Mouse (Mus musculus): ENCODE results near the gene Cdc5l.
A peak's percentile ranks its signal among the peaks of the same experiment; 100 is the strongest.
"Not testable (repeated sequence)": the region's sequence is repeated elsewhere in the genome, so short reads cannot be mapped to it uniquely, and the experiment has no call there.

The Cdc5l gene

GRCm38 (mm10) chr17:45433419-45434261 lies at the start of gene Cdc5l:
Gene Cdc5l (minus strand): TSS chr17:45433737.
- peak; percentile 98 for DNase-seq (ENCODE audit: low spot score)

GRCm38 (mm10) chr17:45480429-45480828 lies 46.9 kb upstream of the Cdc5l start:
- DNase-seq (ENCODE audit: low spot score) = no peak

- DNase-seq (ENCODE audit: low spot score) = peak; percentile 79
These were observed 44.8 kb upstream of the Cdc5l start for GRCm38 (mm10) chr17:45478234-45478825.

- peak; percentile 44 for DNase-seq (ENCODE audit: low spot score)
These were observed 41.3 kb upstream of the Cdc5l start, which contains the start of gene Spats1 for GRCm38 (mm10) chr17:45474669-45475465. Gene Spats1 (minus strand): TSS chr17:45475415.

- no peak for DNase-seq (ENCODE audit: low spot score)
These were observed 40.6 kb upstream of the Cdc5l start for GRCm38 (mm10) chr17:45474146-45474545.

GRCm38 (mm10) chr17:45473667-45474066 lies 40.1 kb upstream of the Cdc5l start:
- DNase-seq (ENCODE audit: low spot score) = no peak

- no peak for DNase-seq (ENCODE audit: low spot score)
These were observed 37.2 kb upstream of the Cdc5l start for GRCm38 (mm10) chr17:45470726-45471125.

GRCm38 (mm10) chr17:45468302-45468701 lies 34.8 kb upstream of the Cdc5l start:
- no peak for DNase-seq (ENCODE audit: low spot score)

GRCm38 (mm10) chr17:45466701-45467100 lies 33.2 kb upstream of the Cdc5l start:
- DNase-seq (ENCODE audit: low spot score) = no peak

- no peak for DNase-seq (ENCODE audit: low spot score)
These were observed 30.7 kb upstream of the Cdc5l start for GRCm38 (mm10) chr17:45464255-45464654.

GRCm38 (mm10) chr17:45462506-45462905 lies 29.0 kb upstream of the Cdc5l start:
- DNase-seq (ENCODE audit: low spot score) = no peak

GRCm38 (mm10) chr17:45459062-45459461 lies 25.5 kb upstream of the Cdc5l start:
- DNase-seq (ENCODE audit: low spot score) = no peak

- DNase-seq (ENCODE audit: low spot score) = no peak
These were observed 25.0 kb upstream of the Cdc5l start for GRCm38 (mm10) chr17:45458516-45458915.

- DNase-seq (ENCODE audit: low spot score) = no peak
These were observed 23.9 kb upstream of the Cdc5l start for GRCm38 (mm10) chr17:45457487-45457886.

GRCm38 (mm10) chr17:45456260-45457152 lies 23.0 kb upstream of the Cdc5l start:
- no peak for DNase-seq (ENCODE audit: low spot score)

- not testable (repeated sequence) for DNase-seq (ENCODE audit: low spot score)
These were observed 22.2 kb upstream of the Cdc5l start for GRCm38 (mm10) chr17:45455783-45456182.

- no peak for DNase-seq (ENCODE audit: low spot score)
These were observed 21.3 kb upstream of the Cdc5l start for GRCm38 (mm10) chr17:45454794-45455193.

- no peak for DNase-seq (ENCODE audit: low spot score)
These were observed 18.7 kb upstream of the Cdc5l start for GRCm38 (mm10) chr17:45452271-45452670.

- no peak for DNase-seq (ENCODE audit: low spot score)
These were observed 16.6 kb upstream of the Cdc5l start for GRCm38 (mm10) chr17:45450153-45450552.

GRCm38 (mm10) chr17:45449586-45449985 lies 16.0 kb upstream of the Cdc5l start:
- DNase-seq (ENCODE audit: low spot score) = no peak

- no peak for DNase-seq (ENCODE audit: low spot score)
These were observed 13.5 kb upstream of the Cdc5l start for GRCm38 (mm10) chr17:45447063-45447462.

- DNase-seq (ENCODE audit: low spot score) = no peak
These were observed 12.4 kb upstream of the Cdc5l start for GRCm38 (mm10) chr17:45445923-45446322.

Data from urinary bladder, postnatal 14 days (tissue).